Mouse (Mus musculus) embryo, embryonic 10.5 days (tissue): ENCODE data around the gene B4galt2.

Source experiments
- DNase-seq: peaks from one replicate; pipeline ENCODE4 v3.0.0-alpha.2; 2015; ENCODE audit warnings: low spot score

B4galt2 gene

GRCm38 (mm10) chr4:117882701-117883691 is at the start of gene B4galt2:
Gene B4galt2 (minus strand): TSS chr4:117883487.
- DNase-seq, result peak; percentile 73

- peak; percentile 64 for DNase-seq
Observed at GRCm38 (mm10) chr4:117929391-117929881, 46.1 kb upstream of the B4galt2 start, which contains the start of gene Artn. Gene Artn (minus strand): TSS chr4:117929763.

GRCm38 (mm10) chr4:117928699-117929241 is 45.5 kb upstream of the B4galt2 start:
- DNase-seq, result peak; percentile 80

- peak; percentile 90 for DNase-seq
Observed at GRCm38 (mm10) chr4:117928234-117928633, 44.9 kb upstream of the B4galt2 start.

GRCm38 (mm10) chr4:117926545-117927482 is 43.5 kb upstream of the B4galt2 start:
- DNase-seq, result peak; percentile 50

GRCm38 (mm10) chr4:117924916-117925315 is 41.6 kb upstream of the B4galt2 start:
- no peak for DNase-seq

GRCm38 (mm10) chr4:117923450-117923849 is 40.2 kb upstream of the B4galt2 start:
- no peak for DNase-seq

- DNase-seq, result no peak
Observed at GRCm38 (mm10) chr4:117921358-117921757, 38.1 kb upstream of the B4galt2 start.

GRCm38 (mm10) chr4:117918762-117919161 is 35.5 kb upstream of the B4galt2 start:
- DNase-seq, result no peak

- DNase-seq, result no peak
Observed at GRCm38 (mm10) chr4:117918261-117918660, 35.0 kb upstream of the B4galt2 start.

GRCm38 (mm10) chr4:117917847-117918246 is 34.6 kb upstream of the B4galt2 start:
- no peak for DNase-seq

GRCm38 (mm10) chr4:117917402-117917801 is 34.1 kb upstream of the B4galt2 start:
- DNase-seq, result no peak

GRCm38 (mm10) chr4:117916386-117916785 is 33.1 kb upstream of the B4galt2 start:
- no peak for DNase-seq

- DNase-seq, result peak; percentile 36
Observed at GRCm38 (mm10) chr4:117915489-117916105, 32.3 kb upstream of the B4galt2 start.

GRCm38 (mm10) chr4:117914591-117915442 is 31.5 kb upstream of the B4galt2 start, which contains the start of gene Ipo13:
Gene Ipo13 (minus strand): TSS chr4:117914999.
- peak; percentile 98 for DNase-seq

GRCm38 (mm10) chr4:117914031-117914430 is 30.7 kb upstream of the B4galt2 start:
- no peak for DNase-seq

GRCm38 (mm10) chr4:117913421-117913820 is 30.1 kb upstream of the B4galt2 start:
- no peak for DNase-seq

- DNase-seq, result no peak
Observed at GRCm38 (mm10) chr4:117912685-117913273, 29.5 kb upstream of the B4galt2 start.

- DNase-seq, result no peak
Observed at GRCm38 (mm10) chr4:117912131-117912561, 28.9 kb upstream of the B4galt2 start.
